Mouse (Mus musculus): ENCODE results near the gene Hyal2. TPM values are rescaled to one million over a fixed set of nuclear protein-coding genes. Genes with fewer than 3 reads are reported as not detected.
"Not testable (repeated sequence)": the region's sequence is repeated elsewhere in the genome, so short reads cannot be mapped to it uniquely, and the experiment has no call there.

Gene Hyal2
- total RNA-seq, 2 experiments from 2014 or later, result 39.4 to 47.2 TPM

DNA sequence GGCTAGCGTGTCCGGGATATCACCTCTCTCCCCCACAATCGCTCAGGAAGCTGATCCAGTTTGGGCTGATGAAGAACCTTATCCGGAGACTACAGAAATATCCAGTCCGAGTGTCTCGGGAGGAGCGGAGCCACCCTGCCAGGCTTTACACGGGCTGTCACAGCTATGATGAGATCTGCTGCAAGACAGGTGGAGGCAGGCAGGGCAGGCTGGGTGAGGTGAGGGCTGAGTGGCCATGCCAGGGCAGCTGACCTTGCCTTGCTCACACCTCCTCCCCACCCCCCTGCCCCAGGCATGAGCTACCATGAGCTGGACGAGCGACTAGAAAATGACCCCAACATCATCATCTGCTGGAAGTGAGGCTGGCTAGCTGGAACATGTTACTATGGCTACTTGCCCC is 22.5 kb upstream of the Hyal2 start:
- DNase-seq (ENCODE audit: low spot score in 2 of 2), result no peak

DNA sequence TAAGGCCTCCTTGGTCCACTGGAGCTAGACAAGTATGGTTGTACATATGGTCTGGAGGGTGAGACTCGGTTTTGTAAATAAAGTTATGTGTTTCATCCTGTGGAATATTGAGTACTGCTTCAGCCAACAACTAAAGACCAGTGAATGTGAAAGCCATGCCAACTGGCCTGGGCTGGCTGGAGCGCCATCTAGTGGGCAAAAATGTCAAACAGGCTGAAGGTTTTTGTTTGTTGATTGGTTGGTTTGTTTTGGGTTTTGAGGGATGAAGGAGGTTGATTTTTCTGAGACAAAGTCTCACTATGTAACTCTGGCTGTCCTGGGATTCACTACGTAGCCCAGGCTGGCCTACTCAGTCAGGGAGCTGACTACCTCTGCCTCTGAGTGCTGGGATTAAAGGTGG is 22.1 kb upstream of the Hyal2 start:
- peak in 1 of 2 experiments; percentile 66 for DNase-seq (ENCODE audit: low spot score in 2 of 2)

DNA sequence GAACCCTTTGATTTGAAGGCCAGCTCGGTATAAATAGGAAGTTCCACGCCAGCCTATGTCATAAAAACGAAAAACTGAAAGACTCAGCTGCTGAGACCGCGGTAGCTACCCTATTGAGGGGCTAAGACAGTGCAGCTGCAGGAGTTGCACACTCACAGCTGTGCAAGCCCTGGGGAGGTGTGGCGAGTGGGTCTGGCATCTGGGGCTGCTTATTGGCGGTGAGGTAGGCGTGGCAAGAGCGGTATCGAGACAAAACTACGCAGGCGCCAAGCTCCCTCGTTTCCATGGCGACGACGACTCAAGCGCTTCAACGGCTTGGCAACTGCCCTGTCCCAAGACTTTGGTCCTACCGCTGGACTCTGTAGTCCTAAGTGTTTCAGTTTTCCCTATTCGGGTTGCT is 20.7 kb upstream of the Hyal2 start, which contains the start of gene Zmynd10:
Gene Zmynd10, plus strand, starts transcription at position 273 of the 400 bp plus-strand sequence.
- peak; percentile 72 to 84 for DNase-seq (ENCODE audit: low spot score in 2 of 2)

DNA sequence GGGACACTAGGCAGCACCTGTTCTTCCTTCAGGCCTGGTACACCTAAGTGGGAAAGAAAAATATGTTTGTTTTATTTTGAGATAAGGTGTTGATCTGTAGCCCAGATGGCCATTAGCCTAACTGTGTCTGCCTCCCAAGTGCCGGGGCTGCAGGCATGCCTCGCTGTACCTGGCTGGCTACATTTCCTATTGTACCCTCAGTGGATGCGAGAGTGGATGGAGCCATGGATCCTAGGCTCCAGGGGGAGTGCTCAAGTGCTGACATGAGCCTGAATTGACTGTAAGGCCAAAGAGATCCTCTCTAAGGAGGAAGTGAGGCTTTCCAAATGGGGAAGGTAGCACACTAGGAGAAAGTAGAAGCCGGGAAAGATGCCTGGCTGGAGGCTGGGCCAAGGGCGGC is 19.8 kb upstream of the Hyal2 start:
- no peak for DNase-seq (ENCODE audit: low spot score in 2 of 2)

DNA sequence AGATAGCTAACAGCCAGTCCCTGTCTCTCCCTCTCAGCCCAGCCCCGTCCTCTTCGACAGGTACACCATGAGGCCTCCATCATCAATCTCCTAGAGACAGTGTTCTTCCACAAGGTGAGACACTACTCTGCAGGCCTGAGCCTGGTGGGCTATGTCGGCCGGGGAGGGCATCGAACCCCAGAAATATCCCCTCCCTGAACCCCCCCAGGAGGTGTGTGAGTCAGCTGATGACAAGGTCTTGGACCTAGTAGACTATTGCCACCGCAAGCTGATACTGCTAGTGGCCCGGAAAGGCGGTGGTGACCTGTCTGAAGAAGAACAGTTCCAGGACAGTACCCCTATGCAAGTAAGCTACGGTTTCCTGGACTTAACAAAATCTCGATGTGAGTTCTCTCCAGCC is 18.9 kb upstream of the Hyal2 start:
- no peak for DNase-seq (ENCODE audit: low spot score in 2 of 2)

DNA sequence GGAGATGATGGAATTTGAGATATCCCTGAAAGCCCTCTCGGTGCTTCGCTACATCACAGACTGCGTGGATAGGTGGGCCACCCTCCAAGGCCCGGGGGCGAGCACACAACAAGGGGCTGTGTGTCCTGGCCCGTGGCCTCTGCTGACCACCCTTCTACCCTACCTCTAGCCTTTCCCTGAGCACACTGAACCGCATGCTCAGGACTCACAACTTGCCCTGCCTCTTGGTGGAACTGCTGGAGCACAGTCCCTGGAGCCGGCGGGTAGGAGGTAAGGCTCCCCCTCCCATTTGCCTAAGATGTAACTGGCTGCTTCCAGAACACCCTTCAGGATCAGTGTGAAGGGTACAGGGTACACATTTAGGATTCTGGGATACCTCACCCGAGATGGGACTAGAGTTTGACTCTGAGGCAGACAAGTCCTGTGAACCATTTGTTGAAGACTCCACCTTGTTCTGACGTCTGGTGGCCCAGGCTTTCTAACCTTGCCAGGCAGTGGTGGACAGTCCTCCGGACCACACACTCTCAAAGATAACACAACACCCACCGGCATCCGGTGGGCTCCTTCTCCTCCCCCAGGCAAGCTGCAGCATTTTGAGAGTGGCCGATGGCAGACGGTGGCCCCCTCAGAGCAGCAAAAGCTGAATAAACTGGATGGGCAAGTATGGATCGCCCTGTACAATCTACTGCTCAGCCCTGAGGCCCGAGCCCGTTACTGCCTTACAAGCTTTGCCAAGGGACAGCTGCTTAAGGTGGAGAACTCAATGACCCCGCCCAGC is 18.3 kb upstream of the Hyal2 start:
- no peak for DNase-seq (ENCODE audit: low spot score in 2 of 2)

DNA sequence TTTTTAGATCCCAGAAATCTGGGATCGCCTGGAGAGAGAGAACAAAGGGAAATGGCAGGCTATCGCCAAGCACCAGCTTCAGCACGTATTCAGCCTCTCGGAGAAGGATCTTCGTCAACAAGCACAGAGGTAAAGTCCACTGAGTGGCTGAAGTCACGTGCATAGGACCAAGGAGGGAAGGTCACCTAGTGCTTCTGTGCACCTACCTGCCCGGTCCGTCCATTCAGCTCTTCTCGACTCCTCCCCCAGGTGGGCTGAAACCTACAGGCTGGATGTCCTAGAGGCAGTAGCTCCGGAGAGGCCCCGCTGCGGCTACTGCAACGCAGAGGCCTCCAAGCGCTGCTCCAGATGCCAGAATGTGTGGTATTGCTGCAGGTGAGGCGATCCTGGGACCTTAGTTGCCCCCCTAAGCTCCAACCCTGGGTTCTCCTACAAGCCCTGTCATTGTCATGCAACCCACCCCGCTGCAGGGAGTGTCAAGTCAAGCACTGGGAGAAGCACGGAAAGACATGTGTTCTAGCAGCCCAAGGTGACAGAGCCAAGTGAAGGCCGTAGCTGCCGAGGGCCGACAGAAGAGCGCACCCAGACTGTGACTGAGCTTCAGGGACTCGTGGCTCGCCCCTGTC is 17.1 kb upstream of the Hyal2 start:
- DNase-seq (ENCODE audit: low spot score in 2 of 2), result no peak

DNA sequence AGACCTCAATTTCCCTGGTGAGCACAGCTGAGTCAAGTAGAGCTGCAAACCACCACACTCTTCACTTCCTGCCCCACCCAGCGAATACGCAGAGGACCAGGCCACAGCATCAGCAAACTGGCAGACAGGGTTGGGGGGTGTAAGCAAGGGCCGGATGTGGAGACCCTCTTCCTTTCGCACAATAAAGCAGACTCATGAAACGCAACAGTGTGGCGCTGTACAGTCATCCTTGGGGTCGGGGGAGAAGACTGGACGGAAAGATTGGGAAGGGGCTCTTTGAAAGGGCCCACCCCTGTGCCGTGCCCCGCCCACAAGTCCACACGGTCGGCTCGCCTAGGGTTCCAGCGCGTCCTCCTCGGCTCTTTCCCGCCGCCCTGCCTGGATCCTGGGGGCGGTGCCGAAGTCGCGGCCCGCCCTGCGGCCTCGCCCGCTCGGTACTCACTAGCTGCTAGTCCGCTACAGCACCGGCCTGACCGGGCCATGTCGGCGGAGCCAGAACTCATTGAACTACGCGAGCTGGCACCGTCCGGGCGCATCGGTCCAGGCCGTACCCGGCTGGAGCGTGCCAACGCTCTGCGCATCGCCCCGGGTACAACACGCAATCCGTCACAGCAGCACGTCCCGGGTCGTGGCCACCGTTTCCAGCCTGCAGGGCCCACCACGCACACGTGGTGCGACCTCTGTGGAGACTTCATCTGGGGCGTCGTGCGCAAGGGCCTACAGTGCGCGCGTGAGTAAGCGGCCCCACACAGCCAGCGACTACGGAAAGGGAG is 16.4 kb upstream of the Hyal2 start, which contains the start of gene Rassf1:
Gene Rassf1, plus strand, starts transcription at position 439 of the 773 bp plus-strand sequence.
- peak in 1 of 2 experiments; percentile 53 for DNase-seq (ENCODE audit: low spot score in 2 of 2)

DNA sequence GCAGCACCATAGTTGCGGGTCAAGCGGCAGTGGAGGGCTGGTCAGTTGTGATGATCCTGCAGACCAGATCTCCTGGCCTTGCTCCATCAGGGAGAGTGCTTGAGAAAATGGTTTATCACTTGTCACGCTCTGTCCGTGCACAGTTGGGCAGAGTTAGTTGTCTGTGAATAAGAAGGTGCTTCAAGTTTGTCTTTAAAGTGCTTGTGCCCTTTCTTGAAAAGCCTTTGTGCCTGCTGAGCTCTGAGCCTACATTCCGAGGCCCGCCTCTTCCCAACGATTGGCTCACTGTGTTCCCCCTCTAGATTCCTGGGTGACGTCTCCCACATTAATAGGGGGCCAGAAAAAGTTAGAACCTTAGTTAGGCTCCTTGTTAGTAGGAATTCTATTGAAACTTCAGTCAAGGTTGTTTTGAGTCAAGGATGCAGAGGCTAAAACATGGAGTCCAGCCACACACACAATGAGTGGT is 15.8 kb upstream of the Hyal2 start:
- DNase-seq (ENCODE audit: low spot score in 2 of 2), result no peak

DNA sequence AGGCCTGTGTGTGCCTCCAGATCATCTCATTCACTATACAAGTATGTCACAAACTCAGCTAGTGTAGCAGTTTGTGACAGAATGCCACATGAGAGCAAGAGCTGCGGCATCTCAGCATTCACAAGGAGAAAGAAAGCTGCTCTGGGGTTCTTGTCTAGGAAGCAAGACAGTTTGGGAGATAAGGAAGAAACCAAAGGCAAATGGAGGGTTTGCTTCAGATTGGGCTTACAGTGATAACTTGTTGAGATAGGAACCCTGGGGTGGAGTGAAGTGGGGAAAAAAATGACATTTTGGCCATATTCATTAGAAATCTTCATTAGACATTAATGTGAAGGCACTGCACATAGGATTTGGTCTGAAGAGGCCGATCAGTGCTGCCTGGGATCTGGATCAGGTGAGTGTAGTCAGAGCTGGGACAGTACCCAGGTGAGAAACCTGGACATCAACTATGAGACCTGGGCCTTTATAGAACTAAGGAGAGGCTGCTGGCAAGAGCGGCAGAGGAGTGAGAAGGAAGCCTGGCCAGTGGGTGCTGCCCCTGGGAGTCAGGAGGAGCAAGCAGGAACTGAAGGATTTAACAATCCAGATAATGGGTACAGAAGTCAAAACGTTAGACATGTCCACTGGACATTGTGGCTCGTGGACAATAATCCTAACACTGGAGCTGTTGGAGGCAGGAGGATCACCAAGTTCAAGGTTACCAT is 14.9 kb upstream of the Hyal2 start:
- DNase-seq (ENCODE audit: low spot score in 2 of 2), result no peak

DNA sequence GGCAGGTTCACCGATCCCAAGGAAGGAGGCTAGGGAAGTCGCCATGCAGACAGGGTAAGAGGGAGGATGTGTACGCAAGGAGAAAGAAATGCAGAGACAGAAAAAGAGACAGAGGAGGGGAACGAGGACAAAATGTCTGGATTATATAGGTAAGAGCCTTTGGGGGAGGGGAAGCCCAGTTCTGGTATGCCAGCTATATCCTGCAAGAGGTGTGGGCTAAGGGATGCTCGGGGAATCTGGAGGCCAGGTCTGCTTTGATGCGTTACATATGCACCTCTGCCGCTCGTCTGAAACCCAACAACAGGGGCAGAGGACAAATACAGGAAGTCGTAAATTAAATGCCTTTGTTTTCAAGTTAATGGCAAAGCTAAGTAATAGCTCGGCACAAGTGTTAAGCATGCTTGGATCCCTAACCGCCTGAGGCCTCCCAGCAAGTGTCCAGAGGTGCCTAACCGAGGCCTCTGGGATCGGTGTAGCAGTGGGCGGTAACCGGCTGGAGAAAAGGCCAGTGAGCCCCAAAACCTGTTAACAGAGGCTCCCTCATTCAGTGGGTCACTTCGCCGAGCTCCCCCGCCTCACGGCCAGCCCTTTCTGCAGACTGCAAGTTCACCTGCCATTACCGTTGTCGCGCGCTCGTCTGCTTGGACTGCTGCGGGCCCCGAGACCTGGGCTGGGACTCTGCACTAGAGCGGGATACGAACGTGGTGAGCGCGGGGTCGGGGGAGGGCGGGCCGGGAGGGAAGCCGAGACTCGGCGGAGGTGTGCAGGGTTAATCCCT is 14.0 kb upstream of the Hyal2 start:
- no peak for DNase-seq (ENCODE audit: low spot score in 2 of 2)

DNA sequence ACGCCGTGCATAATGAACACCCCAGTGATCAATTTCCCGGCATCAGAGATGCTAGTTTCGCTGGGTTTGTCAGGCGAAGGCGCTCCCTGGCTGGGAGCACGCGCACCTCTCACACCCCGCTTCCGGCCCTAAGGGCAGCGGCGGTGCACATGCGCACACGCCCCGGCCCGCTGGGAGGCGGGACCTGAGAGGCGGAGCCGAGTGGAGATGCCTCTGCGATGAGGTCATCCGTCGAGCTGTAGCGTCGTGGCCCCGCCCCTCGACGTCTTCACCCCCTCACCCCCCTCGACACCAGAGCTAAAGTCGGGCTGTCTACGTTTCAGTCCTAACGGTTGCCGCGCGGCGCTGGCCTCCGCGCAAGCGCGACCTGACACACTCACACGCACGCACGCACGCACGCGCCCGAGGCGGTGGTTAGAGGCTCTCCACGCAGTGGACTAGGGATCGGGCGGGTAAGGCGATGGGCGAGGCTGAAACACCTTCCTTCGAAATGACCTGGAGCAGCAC is 13.4 kb upstream of the Hyal2 start:
- DNase-seq (ENCODE audit: low spot score in 2 of 2), result peak; percentile 74 to 85

DNA sequence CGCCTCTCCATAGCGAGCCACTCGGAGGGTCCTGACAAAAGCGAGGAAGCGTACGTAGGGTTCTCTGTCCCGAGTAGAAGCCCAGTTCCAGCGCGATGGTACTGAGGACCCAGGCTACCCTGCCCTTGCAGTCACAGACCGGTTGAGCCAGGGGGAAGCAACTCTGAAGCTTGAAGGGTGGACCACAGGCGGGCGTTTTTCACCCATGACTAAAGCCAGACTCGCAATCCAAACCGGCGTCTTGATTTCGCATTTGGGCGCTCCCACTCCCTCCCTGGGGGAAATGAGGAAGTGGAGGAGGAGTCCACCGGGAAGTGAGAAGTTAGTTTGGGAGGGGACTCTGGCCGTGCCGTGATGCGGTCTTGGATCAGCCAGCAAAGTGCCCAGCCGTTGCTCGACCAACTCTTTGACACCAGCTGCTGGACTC is 12.7 kb upstream of the Hyal2 start:
- DNase-seq (ENCODE audit: low spot score in 2 of 2), result no peak

DNA sequence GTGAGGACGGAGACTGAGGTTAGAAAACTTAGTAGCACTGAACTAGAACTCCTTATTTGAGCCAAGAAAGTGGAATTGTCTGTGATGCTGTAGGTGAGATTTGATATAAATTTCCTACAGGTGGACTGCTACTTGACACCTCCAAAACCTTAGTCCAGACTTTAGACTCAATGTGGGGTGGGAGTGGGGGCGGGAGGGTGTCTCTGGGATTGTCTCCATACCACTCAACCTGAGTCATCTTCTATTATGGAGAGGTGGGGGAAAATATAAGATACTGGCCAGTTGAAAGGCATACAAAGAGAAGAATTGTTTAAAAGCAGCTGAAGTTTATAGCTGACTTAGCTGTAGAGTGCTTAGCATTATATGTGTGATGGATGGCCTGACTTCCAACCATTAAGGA is 12.0 kb upstream of the Hyal2 start:
- no peak for DNase-seq (ENCODE audit: low spot score in 2 of 2)

DNA sequence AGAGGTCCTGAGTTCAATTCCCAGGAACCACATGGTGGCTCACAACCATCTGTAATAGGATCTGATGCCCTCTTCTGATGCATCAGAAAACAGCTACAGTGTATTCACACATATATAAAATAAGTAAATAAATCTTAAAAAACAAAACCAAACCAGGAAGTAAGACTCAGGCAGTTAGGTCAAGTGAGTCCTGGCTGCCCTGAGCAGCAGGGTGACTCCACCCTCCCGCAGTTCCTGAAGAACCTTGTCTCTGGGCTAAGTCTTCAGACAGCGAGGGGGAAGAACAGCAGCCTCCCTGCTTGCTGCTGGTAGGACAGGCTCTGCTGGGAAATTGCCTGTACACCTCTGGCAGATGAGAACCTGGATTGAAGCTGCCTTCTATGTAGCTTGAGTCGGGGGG is 11.4 kb upstream of the Hyal2 start:
- no peak for DNase-seq (ENCODE audit: low spot score in 2 of 2)

DNA sequence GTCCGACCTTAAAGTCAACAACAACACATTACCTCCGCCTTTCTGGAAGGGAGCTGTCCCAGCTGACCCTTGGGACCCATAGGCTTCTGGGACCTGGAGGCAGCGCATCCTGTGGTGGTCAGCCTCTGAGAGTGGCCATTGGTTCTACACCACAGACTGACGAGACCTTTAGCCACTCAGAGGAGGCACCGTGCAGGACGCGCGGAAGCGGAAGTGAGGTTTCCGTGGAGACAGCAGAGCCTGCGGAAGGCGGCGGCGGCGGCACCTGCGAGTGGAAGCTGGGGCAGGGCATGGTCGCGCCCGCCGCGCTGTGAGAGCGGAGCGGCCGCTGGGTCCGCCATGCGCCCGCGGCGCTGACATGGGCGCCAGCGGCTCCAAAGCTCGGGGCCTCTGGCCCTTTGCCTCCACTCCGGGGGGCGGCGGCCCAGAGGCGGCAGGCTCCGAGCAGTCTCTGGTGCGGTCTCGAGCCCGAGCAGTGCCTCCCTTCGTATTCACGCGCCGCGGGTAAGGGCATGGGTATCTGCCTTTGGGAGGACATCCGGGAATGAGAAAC is 4.6 kb upstream of the Hyal2 start, which contains the start of gene Tusc2:
Gene Tusc2, plus strand, starts transcription at position 227 of the 553 bp plus-strand sequence.
- peak; percentile 65 to 86 for DNase-seq (ENCODE audit: low spot score in 2 of 2)

DNA sequence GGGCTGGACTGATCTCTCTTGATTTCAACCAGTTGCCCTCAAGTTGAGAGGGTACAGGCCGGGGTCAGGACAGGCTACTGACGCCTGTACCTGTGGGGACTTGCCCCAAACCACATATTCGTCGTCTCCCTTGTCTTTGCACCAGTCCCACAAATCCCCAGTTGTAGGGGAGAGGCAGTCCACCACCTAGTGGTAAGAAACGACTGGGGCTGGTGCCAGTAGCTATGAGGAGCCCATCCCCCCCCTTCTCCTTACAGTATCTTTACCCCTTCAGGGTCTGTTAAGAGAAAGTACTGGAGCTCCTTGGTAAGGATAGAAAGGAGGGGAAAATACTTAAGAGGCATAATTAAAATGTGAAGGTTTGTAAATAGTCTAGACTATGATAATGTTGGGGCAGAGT is 2.2 kb upstream of the Hyal2 start:
- DNase-seq (ENCODE audit: low spot score in 2 of 2), result not testable (repeated sequence)

DNA sequence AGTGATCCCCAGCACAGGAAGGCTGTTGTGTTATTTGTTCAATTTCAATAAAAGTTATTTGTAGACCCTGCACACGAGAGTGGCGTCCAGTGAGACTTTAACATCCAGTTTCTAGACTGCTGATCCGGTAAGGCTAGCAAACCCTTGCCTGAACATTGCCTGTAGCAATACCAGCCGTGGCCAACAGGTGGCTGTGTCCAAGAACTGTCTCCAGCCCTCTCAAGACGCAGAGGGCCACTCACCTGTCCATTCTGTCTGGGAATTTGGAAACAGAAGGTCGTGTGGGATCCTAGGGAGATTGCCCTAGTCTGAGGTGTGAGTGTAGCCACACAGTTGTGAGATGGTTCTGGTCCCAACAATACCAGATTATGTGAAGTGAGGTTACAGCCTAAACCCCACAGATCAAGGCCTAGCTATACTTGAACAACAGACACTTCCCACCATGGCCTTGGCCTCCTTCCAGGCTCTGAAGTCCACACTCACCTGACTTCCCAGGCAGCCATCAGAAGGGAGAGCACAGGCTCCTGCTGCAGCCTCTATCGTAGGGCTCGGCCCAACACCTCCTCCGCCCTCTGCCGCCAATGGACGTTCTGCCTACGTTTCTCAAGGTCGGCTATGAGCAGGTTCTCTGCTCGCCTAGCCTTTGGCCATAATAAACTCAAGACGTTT is 1.6 kb upstream of the Hyal2 start:
- DNase-seq (ENCODE audit: low spot score in 2 of 2), result peak in 1 of 2 experiments; percentile 67

DNA sequence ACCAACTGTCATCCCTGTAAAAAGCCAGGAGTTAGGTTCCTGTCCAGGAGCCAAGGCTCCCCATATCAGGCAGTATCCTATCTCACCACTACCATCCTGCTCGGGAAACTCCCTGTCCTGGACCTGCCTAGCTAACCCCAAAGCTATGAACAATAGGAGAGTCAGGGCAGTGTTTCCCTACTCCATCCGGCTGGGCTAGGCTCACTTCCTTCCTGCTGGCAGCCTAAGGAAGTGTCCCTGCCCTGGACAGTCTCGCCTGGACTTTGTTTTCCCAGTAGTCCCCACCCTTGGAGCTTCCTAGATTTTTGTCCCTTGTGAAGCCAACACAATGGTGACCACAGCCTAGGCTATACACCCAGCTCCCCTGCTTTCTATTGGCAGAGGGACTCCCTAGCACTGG is 890 bp upstream of the Hyal2 start:
- DNase-seq (ENCODE audit: low spot score in 2 of 2), result no peak
